Mouse (Mus musculus) layer of hippocampus, adult 2 months (tissue): ENCODE measurements at regions not wholly inside any gene's neighbourhood (a gene's known extent, or its start where the extent isn't known, plus 50 kb on each side); places are given as distances from the start of the nearest gene placed in this dataset.

Experiments
- DNase-seq, 2 experiments: peaks; one replicate each; pipeline ENCODE4 v3.0.0; 2022; ENCODE audit warnings: low spot score in 2 of 2
- H3K27ac ChIP-seq: fragments of 200-600 bp; 2 replicates; pipeline ENCODE4 v1.8.1; 2022
- H3K4me3 ChIP-seq: fragments of 200-600 bp; 2 replicates; pipeline ENCODE4 v1.8.1; 2022; ENCODE audit warnings: mild to moderate bottlenecking
- CTCF ChIP-seq: fragments of 200-600 bp; conservative IDR thresholded peaks from 2 replicates; pipeline ENCODE4 v1.8.1; 2022; ENCODE audit warnings: antibody characterized with exemption, mild to moderate bottlenecking, moderate library complexity

DNA sequence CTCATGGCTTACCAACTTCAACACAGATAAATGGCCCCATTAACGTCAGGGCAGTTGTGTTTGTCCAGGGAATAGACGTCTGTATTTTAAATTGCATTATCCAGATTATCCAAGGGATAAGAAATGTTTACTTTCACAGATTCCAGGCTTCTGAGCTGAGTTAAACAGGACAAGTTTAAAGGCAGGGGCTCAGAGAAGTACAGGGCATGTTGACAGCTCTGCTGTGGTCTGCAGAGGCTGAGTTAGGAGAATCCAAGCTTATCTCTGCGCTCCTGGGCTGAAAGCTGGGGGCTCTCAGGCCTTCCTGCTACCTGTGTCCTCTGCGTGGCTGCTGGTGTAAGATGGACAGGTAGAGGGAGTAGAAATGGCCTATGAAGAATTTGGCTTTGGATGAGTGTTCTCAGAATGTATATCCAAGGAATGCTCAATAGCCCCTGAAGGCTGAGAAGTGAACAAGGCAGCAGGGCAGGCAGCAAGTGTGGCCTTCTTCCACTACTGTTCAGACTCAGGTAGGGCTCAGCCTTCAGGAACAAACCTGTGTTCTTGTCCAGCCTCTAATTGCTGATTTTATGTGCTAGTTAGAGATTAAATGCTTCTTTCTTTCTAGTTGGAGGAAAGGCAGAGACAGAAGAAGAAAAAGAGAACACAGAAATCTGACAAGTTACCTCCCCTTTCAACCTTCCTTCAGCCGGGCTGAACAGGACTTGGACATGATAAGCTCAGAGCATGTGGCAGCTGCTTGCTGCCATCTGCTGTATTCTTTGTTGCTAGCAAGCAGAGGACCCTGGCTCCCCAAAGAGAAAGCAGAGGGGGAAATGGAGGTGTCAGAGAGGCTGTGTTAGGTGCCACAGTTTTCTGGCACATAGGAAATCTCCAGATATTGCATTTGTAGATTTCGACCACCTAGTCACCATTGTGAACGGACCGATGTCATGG, 77.9 kb upstream of the Grem2 start:
- H3K4me3 ChIP-seq = no peak overlapping the region
- peak; percentile 18 to 46 for DNase-seq
- H3K27ac ChIP-seq = no peak overlapping the region
- peak; percentile 83 for TF ChIP-seq CTCF

DNA sequence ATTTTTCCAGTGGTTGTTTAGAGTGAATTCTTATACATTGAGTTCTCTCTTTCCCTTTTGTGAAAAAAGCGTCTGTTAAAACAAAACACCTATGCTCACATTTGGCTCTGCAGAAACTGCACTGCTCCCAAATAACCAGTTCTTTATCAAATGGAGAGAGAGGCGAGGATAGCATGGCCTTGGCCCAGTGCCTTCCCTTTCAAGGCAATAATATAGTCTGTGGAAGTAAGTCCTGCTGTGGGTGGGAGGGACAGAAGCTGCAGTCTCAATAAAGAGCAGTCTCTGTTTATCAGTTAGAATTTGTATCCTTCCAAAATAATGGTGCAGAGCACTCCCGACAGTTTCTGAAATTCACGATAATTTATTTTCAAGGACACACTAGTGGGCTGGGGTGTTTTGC, 70.9 kb upstream of the Grem2 start:
- Histone ChIP-seq H3K4me3 (no peak overlapping the region), H3K27ac (no peak overlapping the region)
- DNase-seq = no peak
- TF ChIP-seq CTCF = no peak

- Histone ChIP-seq H3K27ac (no peak overlapping the region), H3K4me3 (no peak overlapping the region)
- no peak for TF ChIP-seq CTCF
- no peak for DNase-seq
Measured at GRCm38 (mm10) chr1:174988590-174988989, 67.0 kb upstream of the Grem2 start.

DNA sequence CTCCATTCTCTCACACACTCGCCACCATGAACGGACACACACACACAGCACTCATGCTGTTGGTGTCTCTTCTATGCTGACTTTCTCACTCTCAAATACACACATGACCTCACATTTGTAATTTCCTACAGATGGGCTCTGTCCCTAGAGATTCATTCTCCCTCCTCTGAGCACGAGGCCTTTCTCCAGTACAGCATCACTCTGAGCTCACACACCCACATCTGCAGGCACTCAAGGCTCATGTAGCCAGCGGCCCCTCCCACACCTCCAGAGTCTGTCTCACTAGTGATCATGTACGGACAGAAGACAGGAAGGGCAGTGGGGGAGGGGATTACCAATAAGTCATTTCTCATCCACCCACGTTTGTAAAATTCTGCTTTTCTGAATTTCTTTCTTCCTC, 50.3 kb upstream of the Grem2 start:
- no peak for DNase-seq
- H3K27ac ChIP-seq = no peak overlapping the region
- H3K4me3 ChIP-seq = no peak overlapping the region
- no peak for TF ChIP-seq CTCF
